Mouse (Mus musculus): ENCODE results near the gene Cenpq. TPM values are rescaled to one million over a fixed set of nuclear protein-coding genes. Genes with fewer than 3 reads are reported as not detected.

Cenpq gene
- total RNA-seq (2021) = 1 to 10 TPM; 3.0 to 3.9 TPM

GRCm38 (mm10) chr17:40934420-40935231 lies at the start of gene Cenpq, which contains the start of gene Mut:
TSS of gene Cenpq (minus strand) at chr17:40935047.
TSS of gene Mut (plus strand) at chr17:40934685.
- DNase-seq = peak; percentile 99 to 100

- no peak for DNase-seq
These were observed 43.1 kb upstream of the Cenpq start for GRCm38 (mm10) chr17:40977914-40978313.

- DNase-seq = no peak
These were observed 13.7 kb upstream of the Cenpq start for GRCm38 (mm10) chr17:40948518-40948917.

DNA sequence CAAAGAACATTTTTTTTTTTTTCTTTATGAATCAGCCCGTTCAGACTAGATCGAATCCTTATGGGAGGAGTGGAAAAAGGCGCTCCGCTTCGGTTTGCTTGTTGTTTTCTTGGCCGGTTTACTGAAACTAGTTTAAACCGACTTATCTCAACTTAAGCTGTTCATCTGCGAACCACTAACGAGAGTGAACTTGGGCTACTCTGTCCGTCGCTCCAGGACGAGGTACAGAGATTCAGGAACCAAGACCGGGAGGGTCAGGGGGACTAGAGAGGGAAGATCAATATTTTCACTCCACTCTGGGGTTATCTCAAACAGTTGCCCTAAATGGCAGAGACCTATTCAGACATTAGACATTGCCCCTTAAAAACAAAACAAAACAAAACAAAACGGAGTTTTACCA lies 862 bp downstream of the Cenpq start:
- DNase-seq = no peak

- DNase-seq = no peak
These were observed 19.3 kb downstream of the Cenpq start for GRCm38 (mm10) chr17:40915499-40915898.

- DNase-seq = no peak
These were observed 20.6 kb downstream of the Cenpq start, which contains the start of gene Glyatl3 for GRCm38 (mm10) chr17:40914250-40914649. TSS of gene Glyatl3 (minus strand) at chr17:40914350.

GRCm38 (mm10) chr17:40904721-40905154 lies 30.1 kb downstream of the Cenpq start:
- DNase-seq = no peak

GRCm38 (mm10) chr17:40904056-40904597 lies 30.7 kb downstream of the Cenpq start:
- no peak for DNase-seq

DNA sequence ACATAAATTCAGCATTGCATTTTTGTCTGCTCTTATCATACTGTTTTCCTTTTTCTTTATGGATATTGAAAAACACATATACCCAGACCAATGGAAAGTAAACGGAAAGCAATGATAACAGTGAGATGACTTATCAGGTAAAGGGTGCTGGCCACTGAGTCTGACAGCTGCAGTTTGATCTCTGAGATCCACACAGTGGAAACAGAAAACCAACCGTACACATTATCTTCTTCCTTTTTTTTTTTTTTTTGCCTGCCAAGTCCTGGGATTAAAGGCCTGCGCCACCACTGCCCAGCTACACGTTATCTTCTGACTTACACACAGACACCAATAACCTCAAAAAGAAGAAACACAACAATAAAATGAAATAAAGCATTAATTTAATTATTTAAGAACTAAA lies 31.5 kb downstream of the Cenpq start:
- DNase-seq = no peak

GRCm38 (mm10) chr17:40899783-40900363 lies 35.0 kb downstream of the Cenpq start:
- no peak for DNase-seq

GRCm38 (mm10) chr17:40896863-40897262 lies 38.0 kb downstream of the Cenpq start:
- DNase-seq = no peak

GRCm38 (mm10) chr17:40887849-40888536 lies 46.9 kb downstream of the Cenpq start:
- DNase-seq = no peak

GRCm38 (mm10) chr17:40885155-40885554 lies 49.7 kb downstream of the Cenpq start:
- no peak for DNase-seq

- no peak for DNase-seq
These were observed 52.7 kb downstream of the Cenpq start for GRCm38 (mm10) chr17:40882172-40882571.

DNA sequence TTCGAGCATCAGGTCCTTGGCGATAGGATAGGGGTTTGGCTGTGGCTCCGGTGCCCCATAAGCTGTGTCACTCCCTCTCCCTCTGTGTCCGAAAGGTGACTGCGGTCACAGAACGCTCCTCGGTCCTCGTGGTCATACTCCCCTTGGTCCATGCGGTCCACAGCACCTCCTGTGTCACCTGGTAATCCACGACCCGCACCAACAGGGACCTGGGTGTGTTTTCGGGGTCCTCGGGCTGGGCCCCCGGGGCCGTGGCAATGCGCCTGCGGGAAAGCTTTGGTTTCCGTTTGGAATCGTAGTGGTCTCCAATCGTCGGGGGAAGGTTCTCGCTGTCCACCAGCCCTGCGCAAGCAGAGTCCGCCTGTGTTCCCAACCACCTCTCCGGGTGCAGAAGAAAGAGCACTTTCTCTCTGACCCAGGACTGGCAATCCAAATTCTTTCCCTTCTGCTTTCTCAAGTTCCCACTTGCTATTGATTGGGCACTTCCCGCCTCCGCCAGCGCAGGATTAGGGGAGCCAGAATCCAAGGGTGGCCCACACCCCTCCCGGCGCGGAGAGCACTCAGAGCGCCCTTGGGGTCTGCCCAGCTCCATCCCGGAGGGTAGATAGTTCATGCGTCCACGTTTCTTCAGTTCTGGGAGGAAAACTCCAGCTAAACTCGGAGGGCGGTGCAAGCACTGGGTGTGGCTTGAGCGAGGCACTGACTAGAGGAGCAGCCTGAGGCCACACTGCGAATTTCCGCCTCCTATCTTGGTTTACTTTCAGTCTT lies 54.7 kb downstream of the Cenpq start, which contains the start of gene 9130008F23Rik:
9130008F23Rik (minus strand) TSS at position 636 of the 768 bp plus-strand sequence.
- DNase-seq = peak in 1 of 2 experiments; percentile 5

GRCm38 (mm10) chr17:40879528-40879923 lies 55.3 kb downstream of the Cenpq start:
- DNase-seq = no peak

DNA sequence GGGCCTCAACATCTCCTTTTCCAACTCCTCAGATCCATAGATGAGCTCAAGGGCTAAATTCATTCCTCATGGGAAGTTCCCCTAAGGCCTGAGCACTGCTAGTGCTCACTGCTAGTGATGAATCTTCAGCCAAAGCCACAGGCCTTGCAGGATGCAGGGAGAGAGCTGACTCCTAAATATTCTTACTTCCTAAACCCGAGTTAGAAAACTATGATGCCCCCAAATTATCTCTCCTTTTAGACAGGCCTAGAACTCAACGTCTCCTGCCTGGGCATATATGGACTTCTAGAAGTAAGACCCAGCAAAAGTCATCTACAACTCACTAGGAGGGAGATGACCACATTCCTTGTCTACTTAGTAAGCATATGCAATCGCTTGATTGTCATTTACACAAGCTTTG lies 57.1 kb downstream of the Cenpq start:
- DNase-seq = no peak

DNA sequence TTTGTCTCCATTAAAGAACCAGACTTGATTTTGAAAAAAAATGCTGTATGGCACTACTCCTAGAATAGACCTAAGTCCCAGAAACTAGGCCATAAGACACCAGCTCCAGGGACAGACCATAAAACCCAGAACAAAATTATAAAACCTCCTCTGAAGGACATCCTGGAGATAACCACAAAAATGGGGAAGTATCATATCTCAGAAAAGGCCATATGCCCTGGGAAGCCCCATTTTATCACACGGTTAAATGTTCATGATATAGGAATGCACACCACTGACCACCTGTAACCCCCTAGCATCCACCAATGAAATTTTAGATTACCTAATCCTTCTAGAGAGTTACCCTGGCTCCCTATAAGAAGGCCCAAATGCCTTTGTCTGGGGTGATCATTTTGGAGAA lies 59.3 kb downstream of the Cenpq start:
- no peak for DNase-seq

- DNase-seq = no peak
These were observed 60.1 kb downstream of the Cenpq start for GRCm38 (mm10) chr17:40874701-40875100.

- no peak for DNase-seq
These were observed 61.2 kb downstream of the Cenpq start for GRCm38 (mm10) chr17:40873582-40874011.

Measured in layer of hippocampus, postnatal 36 days (tissue).